Mouse (Mus musculus): ENCODE measurements around the gene Lrrc38. TPM values are rescaled to one million over a fixed set of nuclear protein-coding genes. Genes with fewer than 3 reads are reported as not detected.

The Lrrc38 gene
- not detected for polyA plus RNA-seq (2014; fragmentation: Illumina TruSeq; extraction: RNeasy Lipid Tissue Mini Kit (QIAGEN cat#74804); ENCODE audit: low read depth, low replicate concordance)

GRCm38 (mm10) chr4:143349484-143349906 is at the start of gene Lrrc38:
Gene Lrrc38 (plus strand): TSS chr4:143349757.

DNA sequence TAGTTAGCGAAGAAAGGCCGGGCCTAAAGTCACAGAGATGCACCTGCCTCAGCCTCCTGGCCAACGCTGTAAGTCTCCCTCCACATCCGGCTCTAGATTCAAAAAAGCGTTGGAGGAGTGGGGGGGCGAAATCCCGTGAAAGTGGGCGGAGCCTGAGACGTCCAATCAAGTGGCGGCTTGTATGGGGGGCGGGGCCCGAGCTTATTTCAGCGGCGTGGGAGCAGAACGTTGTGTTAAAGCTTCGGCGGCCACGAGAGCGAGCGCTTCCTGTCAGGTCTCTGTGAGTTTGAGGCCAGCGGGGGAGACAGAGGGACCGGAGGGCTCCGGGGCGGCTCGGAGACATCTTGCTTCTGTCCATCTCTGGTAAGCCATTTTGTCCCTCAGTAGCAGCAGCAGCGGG is 44.6 kb downstream of the Lrrc38 start, which contains the start of gene Pramel1:
TSS of gene Pramel1 (plus strand) at position 248 of the 400 bp plus-strand sequence.

GRCm38 (mm10) chr4:143412219-143413092 is 62.9 kb downstream of the Lrrc38 start, which contains the start of gene Pramef8:
Gene Pramef8 (plus strand): TSS chr4:143412426.

Other genes starting within 250 kb of the Lrrc38 start
- gene Prdm2, start 136.8 kb upstream of the Lrrc38 start, polyA plus RNA-seq (2014; fragmentation: Illumina TruSeq; extraction: RNeasy Lipid Tissue Mini Kit (QIAGEN cat#74804); ENCODE audit: low read depth, low replicate concordance): 14.3 TPM
- 9.2 TPM for gene Pdpn, start 50.2 kb upstream of the Lrrc38 start, polyA plus RNA-seq (2014; fragmentation: Illumina TruSeq; extraction: RNeasy Lipid Tissue Mini Kit (QIAGEN cat#74804); ENCODE audit: low read depth, low replicate concordance)
- not detected for gene Pramel1, start 44.7 kb downstream of the Lrrc38 start, polyA plus RNA-seq (2014; fragmentation: Illumina TruSeq; extraction: RNeasy Lipid Tissue Mini Kit (QIAGEN cat#74804); ENCODE audit: low read depth, low replicate concordance)
- gene Pramef8, start 62.7 kb downstream of the Lrrc38 start, polyA plus RNA-seq (2014; fragmentation: Illumina TruSeq; extraction: RNeasy Lipid Tissue Mini Kit (QIAGEN cat#74804); ENCODE audit: low read depth, low replicate concordance): 14.5 TPM
- not detected for gene Oog4, start 100.6 kb downstream of the Lrrc38 start, polyA plus RNA-seq (2014; fragmentation: Illumina TruSeq; extraction: RNeasy Lipid Tissue Mini Kit (QIAGEN cat#74804); ENCODE audit: low read depth, low replicate concordance)
- gene Gm13043, start 161.6 kb downstream of the Lrrc38 start, polyA plus RNA-seq (2014; fragmentation: Illumina TruSeq; extraction: RNeasy Lipid Tissue Mini Kit (QIAGEN cat#74804); ENCODE audit: low read depth, low replicate concordance): not detected
- not detected for gene Gm13040, start 186.2 kb downstream of the Lrrc38 start, polyA plus RNA-seq (2014; fragmentation: Illumina TruSeq; extraction: RNeasy Lipid Tissue Mini Kit (QIAGEN cat#74804); ENCODE audit: low read depth, low replicate concordance)
- gene BC080695, start 201.9 kb downstream of the Lrrc38 start, polyA plus RNA-seq (2014; fragmentation: Illumina TruSeq; extraction: RNeasy Lipid Tissue Mini Kit (QIAGEN cat#74804); ENCODE audit: low read depth, low replicate concordance): not detected
- gene Gm13057, start 202.0 kb downstream of the Lrrc38 start, polyA plus RNA-seq (2014; fragmentation: Illumina TruSeq; extraction: RNeasy Lipid Tissue Mini Kit (QIAGEN cat#74804); ENCODE audit: low read depth, low replicate concordance): not detected